Mouse (Mus musculus) liver, adult 2 months (tissue): ENCODE results near the gene Sebox.

Source experiments
- CTCF ChIP-seq: fragments of 200-500 bp; IDR thresholded peaks from 2 replicates; pipeline ENCODE4 v1.5.1; 2011; ENCODE audit warnings: low read depth, low read length, control low read depth
- POLR2A ChIP-seq: fragments of 200-500 bp; IDR thresholded peaks from 2 replicates; pipeline ENCODE4 v1.6.1; 2011; ENCODE audit warnings: low read length, control low read depth; ENCODE audit not compliant: insufficient read depth; ENCODE audit errors: extremely low read depth

DNA sequence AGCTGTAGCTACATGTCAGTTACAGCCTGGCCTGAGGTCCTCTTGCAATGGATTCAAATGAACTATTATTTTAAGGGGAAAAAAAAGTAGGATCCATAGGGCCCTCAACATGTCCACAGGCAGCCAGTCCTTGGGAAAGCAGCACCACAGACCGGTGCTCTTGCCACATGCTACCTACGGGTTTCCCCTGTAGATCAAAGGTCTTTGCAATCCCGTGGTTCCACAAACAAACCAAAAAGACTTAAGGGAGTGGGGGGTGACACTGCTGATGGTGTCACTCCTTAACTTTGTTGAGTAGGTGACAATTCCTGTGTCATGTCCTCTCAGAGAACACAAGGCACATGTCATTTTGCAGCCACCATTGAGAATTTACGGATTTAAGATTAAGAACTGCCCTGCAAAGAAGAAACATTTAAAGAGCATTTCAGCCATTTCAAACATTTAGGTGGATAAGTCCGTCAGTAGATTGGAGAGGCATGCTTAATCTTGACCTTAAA lies 46.3 kb downstream of the Sebox start:
- no peak for TF ChIP-seq CTCF
- no peak for TF ChIP-seq POLR2A
